Mouse (Mus musculus): ENCODE measurements around the gene Anxa2. TPM values are rescaled to one million over a fixed set of nuclear protein-coding genes. Genes with fewer than 3 reads are reported as not detected.

The Anxa2 gene
- polyA plus RNA-seq, 1 experiment from 2014 or later, result 282 TPM

GRCm38 (mm10) chr9:69442471-69443038 is 10.9 kb upstream of the Anxa2 start:
- Histone ChIP-seq H3K4me1 (replicated peaks; ENCODE audit: control insufficient read depth, insufficient read depth, low read length) (no peaks in the 10 kb centered on the region), H3K9me3 (ENCODE audit: control insufficient read depth, low read length) (no peaks in the 10 kb centered on the region), H3K27me3 (ENCODE audit: control insufficient read depth, insufficient read depth, low read length) (no peaks in the 10 kb centered on the region), H3K27ac (ENCODE audit: low read depth, low read length) (no peak overlapping the region), H3K4me2 (replicated peaks; ENCODE audit: low read depth, low read length) (no peak overlapping the region), H3K9ac (ENCODE audit: low read depth, low read length) (no peak overlapping the region), H3K4me3 (ENCODE audit: low read depth, low read length) (no peak overlapping the region), H3K36me3 (ENCODE audit: control insufficient read depth, insufficient read depth, low read length) (no peaks in the 10 kb centered on the region)
- DNase-seq (ENCODE audit: low spot score) (no peak), ATAC-seq (ENCODE audit: low FRiP score) (no peak)
- 81% methylated on average over 6 of the region's 6 CpGs for WGBS

- H3K27me3 ChIP-seq (ENCODE audit: control insufficient read depth, insufficient read depth, low read length), result no peaks in the 10 kb centered on the region
- no peak overlapping the region for H3K9ac ChIP-seq (ENCODE audit: low read depth, low read length)
- ATAC-seq (ENCODE audit: low FRiP score) (no peak), DNase-seq (ENCODE audit: low spot score) (no peak)
- no peaks in the 10 kb centered on the region for H3K9me3 ChIP-seq (ENCODE audit: control insufficient read depth, low read length)
- no peak overlapping the region for H3K4me2 ChIP-seq (replicated peaks; ENCODE audit: low read depth, low read length)
- no peak overlapping the region for H3K27ac ChIP-seq (ENCODE audit: low read depth, low read length)
- WGBS, result 81% methylated on average over 3 of the region's 3 CpGs
- H3K4me3 ChIP-seq (ENCODE audit: low read depth, low read length), result no peak overlapping the region
- H3K36me3 ChIP-seq (ENCODE audit: control insufficient read depth, insufficient read depth, low read length), result no peaks in the 10 kb centered on the region
- H3K4me1 ChIP-seq (replicated peaks; ENCODE audit: control insufficient read depth, insufficient read depth, low read length), result no peaks in the 10 kb centered on the region
Measured at GRCm38 (mm10) chr9:69443203-69443602, 10.2 kb upstream of the Anxa2 start.

- ATAC-seq (ENCODE audit: low FRiP score) (no peak), DNase-seq (ENCODE audit: low spot score) (no peak)
- H3K9ac ChIP-seq (ENCODE audit: low read depth, low read length), result no peak overlapping the region
- H3K27ac ChIP-seq (ENCODE audit: low read depth, low read length), result no peak overlapping the region
- H3K27me3 ChIP-seq (ENCODE audit: control insufficient read depth, insufficient read depth, low read length), result peaks cover 9% of the 10 kb centered on the region; the same call in 1 of the 2 replicates
- H3K4me2 ChIP-seq (replicated peaks; ENCODE audit: low read depth, low read length), result no peak overlapping the region
- H3K36me3 ChIP-seq (ENCODE audit: control insufficient read depth, insufficient read depth, low read length), result no peaks in the 10 kb centered on the region
- peaks cover 2% of the 10 kb centered on the region; the same call in 1 of the 2 replicates for H3K4me1 ChIP-seq (replicated peaks; ENCODE audit: control insufficient read depth, insufficient read depth, low read length)
- H3K4me3 ChIP-seq (ENCODE audit: low read depth, low read length), result no peak overlapping the region
- no peaks in the 10 kb centered on the region for H3K9me3 ChIP-seq (ENCODE audit: control insufficient read depth, low read length)
- WGBS, result 69% methylated on average over 3 of the region's 3 CpGs
Measured at GRCm38 (mm10) chr9:69448801-69449200, 4.6 kb upstream of the Anxa2 start.

- Histone ChIP-seq H3K27ac (ENCODE audit: low read depth, low read length) (no peak overlapping the region), H3K4me3 (ENCODE audit: low read depth, low read length) (no peak overlapping the region), H3K36me3 (ENCODE audit: control insufficient read depth, insufficient read depth, low read length) (no peaks in the 10 kb centered on the region), H3K4me2 (replicated peaks; ENCODE audit: low read depth, low read length) (no peak overlapping the region), H3K9me3 (ENCODE audit: control insufficient read depth, low read length) (no peaks in the 10 kb centered on the region), H3K4me1 (replicated peaks; ENCODE audit: control insufficient read depth, insufficient read depth, low read length) (peaks cover 2% of the 10 kb centered on the region; the same call in 1 of the 2 replicates), H3K9ac (ENCODE audit: low read depth, low read length) (no peak overlapping the region), H3K27me3 (ENCODE audit: control insufficient read depth, insufficient read depth, low read length) (peaks cover 18% of the 10 kb centered on the region)
- WGBS, result 91% methylated on average over 9 of the region's 9 CpGs
- DNase-seq (ENCODE audit: low spot score) (no peak), ATAC-seq (ENCODE audit: low FRiP score) (no peak)
Measured at GRCm38 (mm10) chr9:69450636-69451035, 2.8 kb upstream of the Anxa2 start.

- H3K4me3 ChIP-seq (ENCODE audit: low read depth, low read length), result no peak overlapping the region
- H3K4me1 ChIP-seq (replicated peaks; ENCODE audit: control insufficient read depth, insufficient read depth, low read length), result peaks cover 2% of the 10 kb centered on the region; the same call in 1 of the 2 replicates
- peaks cover 18% of the 10 kb centered on the region for H3K27me3 ChIP-seq (ENCODE audit: control insufficient read depth, insufficient read depth, low read length)
- DNase-seq (ENCODE audit: low spot score) (no peak), ATAC-seq (ENCODE audit: low FRiP score) (no peak)
- no peak overlapping the region for H3K27ac ChIP-seq (ENCODE audit: low read depth, low read length)
- no peaks in the 10 kb centered on the region for H3K9me3 ChIP-seq (ENCODE audit: control insufficient read depth, low read length)
- no peak overlapping the region for H3K4me2 ChIP-seq (replicated peaks; ENCODE audit: low read depth, low read length)
- no peaks in the 10 kb centered on the region for H3K36me3 ChIP-seq (ENCODE audit: control insufficient read depth, insufficient read depth, low read length)
- H3K9ac ChIP-seq (ENCODE audit: low read depth, low read length), result no peak overlapping the region
- WGBS, result 89% methylated on average over 10 of the region's 10 CpGs
Measured at GRCm38 (mm10) chr9:69451886-69452810, 1.3 kb upstream of the Anxa2 start.

GRCm38 (mm10) chr9:69453901-69454666 is 664 bp downstream of the Anxa2 start:
- Histone ChIP-seq H3K4me1 (replicated peaks; ENCODE audit: control insufficient read depth, insufficient read depth, low read length) (peaks cover 2% of the 10 kb centered on the region; the same call in 1 of the 2 replicates), H3K27ac (ENCODE audit: low read depth, low read length) (peak overlapping the region; percentile 67), H3K9ac (ENCODE audit: low read depth, low read length) (peak overlapping the region; percentile 63), H3K9me3 (ENCODE audit: control insufficient read depth, low read length) (no peaks in the 10 kb centered on the region), H3K4me2 (replicated peaks; ENCODE audit: low read depth, low read length) (peak overlapping the region; percentile 90), H3K4me3 (ENCODE audit: low read depth, low read length) (peak overlapping the region; percentile 48), H3K36me3 (ENCODE audit: control insufficient read depth, insufficient read depth, low read length) (no peaks in the 10 kb centered on the region), H3K27me3 (ENCODE audit: control insufficient read depth, insufficient read depth, low read length) (peaks cover 18% of the 10 kb centered on the region)
- DNase-seq (ENCODE audit: low spot score), result peak; percentile 47
- 8% methylated on average over 32 of the region's 32 CpGs for WGBS
- ATAC-seq (ENCODE audit: low FRiP score), result peak; percentile 35; the same call in 1 of the 2 replicates

- WGBS, result 69% methylated on average over 4 of the region's 4 CpGs
Measured at GRCm38 (mm10) chr9:69454691-69455090, 1.3 kb downstream of the Anxa2 start.

GRCm38 (mm10) chr9:69455391-69455790 is 2.0 kb downstream of the Anxa2 start:
- Histone ChIP-seq H3K9me3 (ENCODE audit: control insufficient read depth, low read length) (no peaks in the 10 kb centered on the region), H3K9ac (ENCODE audit: low read depth, low read length) (no peak overlapping the region), H3K27me3 (ENCODE audit: control insufficient read depth, insufficient read depth, low read length) (peaks cover 18% of the 10 kb centered on the region), H3K27ac (ENCODE audit: low read depth, low read length) (no peak overlapping the region), H3K4me3 (ENCODE audit: low read depth, low read length) (no peak overlapping the region), H3K36me3 (ENCODE audit: control insufficient read depth, insufficient read depth, low read length) (no peaks in the 10 kb centered on the region), H3K4me1 (replicated peaks; ENCODE audit: control insufficient read depth, insufficient read depth, low read length) (peaks cover 2% of the 10 kb centered on the region; the same call in 1 of the 2 replicates), H3K4me2 (replicated peaks; ENCODE audit: low read depth, low read length) (no peak overlapping the region)
- 83% methylated on average over 4 of the region's 4 CpGs for WGBS
- ATAC-seq (ENCODE audit: low FRiP score) (no peak), DNase-seq (ENCODE audit: low spot score) (no peak)

More at GRCm38 (mm10) chr9:69454691-69455090, 1.3 kb downstream of the Anxa2 start:
- Histone ChIP-seq H3K27ac (ENCODE audit: low read depth, low read length) (no peak overlapping the region), H3K9ac (ENCODE audit: low read depth, low read length) (no peak overlapping the region), H3K9me3 (ENCODE audit: control insufficient read depth, low read length) (no peaks in the 10 kb centered on the region), H3K36me3 (ENCODE audit: control insufficient read depth, insufficient read depth, low read length) (no peaks in the 10 kb centered on the region), H3K4me3 (ENCODE audit: low read depth, low read length) (no peak overlapping the region), H3K4me1 (replicated peaks; ENCODE audit: control insufficient read depth, insufficient read depth, low read length) (peaks cover 2% of the 10 kb centered on the region; the same call in 1 of the 2 replicates), H3K27me3 (ENCODE audit: control insufficient read depth, insufficient read depth, low read length) (peaks cover 18% of the 10 kb centered on the region), H3K4me2 (replicated peaks; ENCODE audit: low read depth, low read length) (peak overlapping the region; percentile 90; the same call in 1 of the 2 replicates)
- DNase-seq (ENCODE audit: low spot score), result no peak
- ATAC-seq (ENCODE audit: low FRiP score), result no peak
